Mouse (Mus musculus): ENCODE measurements around the gene Ascc3.
A peak's percentile ranks its signal among the peaks of the same experiment; 100 is the strongest.

Ascc3 gene

GRCm38 (mm10) chr10:50592355-50593293, at the start of gene Ascc3:
TSS of gene Ascc3 (plus strand) at chr10:50592669.
- peak; percentile 88 for DNase-seq (ENCODE audit: low read depth, low spot score)

GRCm38 (mm10) chr10:50584721-50585120, 7.7 kb upstream of the Ascc3 start:
- no peak for DNase-seq (ENCODE audit: low read depth, low spot score)

GRCm38 (mm10) chr10:50586556-50586955, 5.9 kb upstream of the Ascc3 start:
- no peak for DNase-seq (ENCODE audit: low read depth, low spot score)

GRCm38 (mm10) chr10:50593371-50593770, 902 bp downstream of the Ascc3 start:
- no peak for DNase-seq (ENCODE audit: low read depth, low spot score)

GRCm38 (mm10) chr10:50595340-50595739, 2.9 kb downstream of the Ascc3 start:
- DNase-seq (ENCODE audit: low read depth, low spot score): no peak

- DNase-seq (ENCODE audit: low read depth, low spot score): no peak
Measured at GRCm38 (mm10) chr10:50604919-50605318, 12.4 kb downstream of the Ascc3 start.

GRCm38 (mm10) chr10:50613840-50614239, 21.4 kb downstream of the Ascc3 start:
- DNase-seq (ENCODE audit: low read depth, low spot score): no peak

- DNase-seq (ENCODE audit: low read depth, low spot score): no peak
Measured at GRCm38 (mm10) chr10:50625874-50626273, 33.4 kb downstream of the Ascc3 start.

- no peak for DNase-seq (ENCODE audit: low read depth, low spot score)
Measured at GRCm38 (mm10) chr10:50639607-50640006, 47.1 kb downstream of the Ascc3 start.

GRCm38 (mm10) chr10:50650612-50651011, 58.1 kb downstream of the Ascc3 start:
- no peak for DNase-seq (ENCODE audit: low read depth, low spot score)

- no peak for DNase-seq (ENCODE audit: low read depth, low spot score)
Measured at GRCm38 (mm10) chr10:50653551-50653950, 61.1 kb downstream of the Ascc3 start.

- DNase-seq (ENCODE audit: low read depth, low spot score): peak; percentile 20
Measured at GRCm38 (mm10) chr10:50657352-50657751, 64.9 kb downstream of the Ascc3 start.

GRCm38 (mm10) chr10:50671517-50671916, 79.0 kb downstream of the Ascc3 start:
- no peak for DNase-seq (ENCODE audit: low read depth, low spot score)

- no peak for DNase-seq (ENCODE audit: low read depth, low spot score)
Measured at GRCm38 (mm10) chr10:50690324-50690723, 97.9 kb downstream of the Ascc3 start.

- DNase-seq (ENCODE audit: low read depth, low spot score): peak; percentile 11
Measured at GRCm38 (mm10) chr10:50698836-50699433, 106.5 kb downstream of the Ascc3 start.

- no peak for DNase-seq (ENCODE audit: low read depth, low spot score)
Measured at GRCm38 (mm10) chr10:50701736-50702135, 109.3 kb downstream of the Ascc3 start.

- no peak for DNase-seq (ENCODE audit: low read depth, low spot score)
Measured at GRCm38 (mm10) chr10:50702361-50702760, 109.9 kb downstream of the Ascc3 start.

GRCm38 (mm10) chr10:50704202-50704601, 111.7 kb downstream of the Ascc3 start:
- peak; percentile 56 for DNase-seq (ENCODE audit: low read depth, low spot score)

GRCm38 (mm10) chr10:50704898-50705297, 112.4 kb downstream of the Ascc3 start:
- no peak for DNase-seq (ENCODE audit: low read depth, low spot score)

- DNase-seq (ENCODE audit: low read depth, low spot score): no peak
Measured at GRCm38 (mm10) chr10:50711286-50711685, 118.8 kb downstream of the Ascc3 start.

- DNase-seq (ENCODE audit: low read depth, low spot score): no peak
Measured at GRCm38 (mm10) chr10:50711765-50712164, 119.3 kb downstream of the Ascc3 start.

GRCm38 (mm10) chr10:50733459-50733858, 141.0 kb downstream of the Ascc3 start:
- DNase-seq (ENCODE audit: low read depth, low spot score): no peak

GRCm38 (mm10) chr10:50762069-50762468, 169.6 kb downstream of the Ascc3 start:
- no peak for DNase-seq (ENCODE audit: low read depth, low spot score)
